Mouse (Mus musculus): Measurements from ENCODE around the gene Dkkl1.

GRCm38 (mm10) chr7:45162551-45162950 lies 49.4 kb downstream of the Dkkl1 start:
- TF ChIP-seq CTCF (IDR thresholded peaks at IDR 0.05; ENCODE audit: borderline replicate concordance, insufficient read depth, low read depth, low read length) (no peak), POLR2A (IDR thresholded peaks at IDR 0.05; ENCODE audit: borderline replicate concordance, insufficient read depth, low read length) (0 out of 2 replicates have a peak, but pooled peaks have one; percentile 24)
